Mouse (Mus musculus) cerebellum, adult (tissue): ENCODE measurements at regions not wholly inside any gene's neighbourhood (a gene's known extent, or its start where the extent isn't known, plus 50 kb on each side); places are given as distances from the start of the nearest gene placed in this dataset.

Source experiments
- ATAC-seq: cut with Nextera tagmentation; 2 replicates; pipeline ENCODE4 v1.9.2; 2017; ENCODE audit warnings: mild to moderate bottlenecking, moderate library complexity, mixed read lengths; ENCODE audit not compliant: insufficient number of reproducible peaks, low FRiP score, low TSS enrichment

- no peak for ATAC-seq
Measured at GRCm38 (mm10) chr16:30652692-30653091, 53.2 kb downstream of the Fam43a start.

GRCm38 (mm10) chr16:30653806-30654205 is 54.3 kb downstream of the Fam43a start:
- ATAC-seq, result peak; percentile 72

- ATAC-seq, result no peak
Measured at GRCm38 (mm10) chr16:30654226-30654625, 54.7 kb downstream of the Fam43a start.

GRCm38 (mm10) chr16:30655798-30656221 is 56.3 kb downstream of the Fam43a start:
- no peak for ATAC-seq

GRCm38 (mm10) chr16:30656881-30657280 is 57.4 kb downstream of the Fam43a start:
- ATAC-seq, result no peak

GRCm38 (mm10) chr16:30658921-30659320 is 59.4 kb downstream of the Fam43a start:
- no peak for ATAC-seq

- no peak for ATAC-seq
Measured at GRCm38 (mm10) chr16:30661086-30661977, 61.8 kb downstream of the Fam43a start.

GRCm38 (mm10) chr16:30663055-30663454 is 63.5 kb downstream of the Fam43a start:
- ATAC-seq, result no peak

- no peak for ATAC-seq
Measured at GRCm38 (mm10) chr16:30663971-30664370, 64.4 kb downstream of the Fam43a start.

GRCm38 (mm10) chr16:30664433-30664832 is 64.9 kb downstream of the Fam43a start:
- no peak for ATAC-seq

GRCm38 (mm10) chr16:30665881-30666280 is 66.4 kb downstream of the Fam43a start:
- no peak for ATAC-seq

- no peak for ATAC-seq
Measured at GRCm38 (mm10) chr16:30669883-30670282, 70.4 kb downstream of the Fam43a start.

- ATAC-seq, result no peak
Measured at GRCm38 (mm10) chr16:30671584-30671983, 72.1 kb downstream of the Fam43a start.

- no peak for ATAC-seq
Measured at GRCm38 (mm10) chr16:30672776-30673550, 73.4 kb downstream of the Fam43a start.

GRCm38 (mm10) chr16:30673662-30674061 is 74.1 kb downstream of the Fam43a start:
- no peak for ATAC-seq

- ATAC-seq, result no peak
Measured at GRCm38 (mm10) chr16:30675829-30676228, 76.3 kb downstream of the Fam43a start.

GRCm38 (mm10) chr16:30677016-30677415 is 77.5 kb downstream of the Fam43a start:
- no peak for ATAC-seq

- no peak for ATAC-seq
Measured at GRCm38 (mm10) chr16:30677896-30678707, 78.6 kb downstream of the Fam43a start.

GRCm38 (mm10) chr16:30678708-30679492 is 79.4 kb downstream of the Fam43a start:
- ATAC-seq, result no peak

- no peak for ATAC-seq
Measured at GRCm38 (mm10) chr16:30679493-30679811, 79.9 kb downstream of the Fam43a start.
